Comparison of ENCODE assay signal across 13 mouse cellular contexts in genomic region chr2:157072316-157072990, GRCm38 (mm10). TPM values are rescaled to one million over a fixed set of nuclear protein-coding genes. Genes with fewer than 3 reads are reported as not detected.
A peak's percentile ranks its signal among the peaks of the same experiment; 100 is the strongest.
DNase-seq lines count a peak whose midpoint lies in the region; ATAC-seq and TF ChIP-seq lines count a peak whose summit lies in the region.
"Had no signal": no experiment of that assay in that cellular context is flagged by ENCODE, and none has a peak within 500 bp of the region (broad histone marks: within the 10 kb centered on the region; RNA-seq: fewer than 3 reads in every experiment).

No protein-coding gene starts in this region.

- TF ChIP-seq EP300 in stomach, postnatal 0 days (optimal IDR thresholded peaks at IDR 0.05), result no peak

- intact Hi-C loops in gastrocnemius, postnatal 14 days (cut with DNase I; ENCODE audit: low total_unique reads), result no loop called here

- H3K9me3 ChIP-seq in intestine, embryonic 15.5 days, result no peaks in the 10 kb centered on the region
- H3K9me3 ChIP-seq in intestine, postnatal 0 days (ENCODE audit: control insufficient read depth), result no peaks in the 10 kb centered on the region
- no peaks in the 10 kb centered on the region for H3K9me3 ChIP-seq in neural tube, embryonic 13.5 days
- H3K9me3 ChIP-seq in neural tube, embryonic 15.5 days (replicated peaks), result no peaks in the 10 kb centered on the region
- no peaks in the 10 kb centered on the region for H3K9me3 ChIP-seq in stomach, postnatal 0 days (ENCODE audit: control insufficient read depth, low read length)

- H3K4me3 ChIP-seq in intestine, embryonic 15.5 days (replicated peaks), result no peak overlapping the region
- H3K4me3 ChIP-seq in intestine, postnatal 0 days (ENCODE audit: low read depth, low read length), result no peak overlapping the region
- no peak overlapping the region for H3K4me3 ChIP-seq in neural tube, embryonic 13.5 days
- no peak overlapping the region for H3K4me3 ChIP-seq in neural tube, embryonic 15.5 days (replicated peaks)
- H3K4me3 ChIP-seq in stomach, postnatal 0 days (ENCODE audit: low read depth, low read length), result no peak overlapping the region
- H3K4me3 ChIP-seq: left cerebral cortex, adult 2 months had no signal

- DNase-seq in cerebellum, adult 11 months, result peak; percentile 30
- no peak for DNase-seq in cerebellum, postnatal 36 days
- no peak for DNase-seq in stomach, postnatal 0 days (ENCODE audit: low spot score)
- no peak for DNase-seq in gastrocnemius, postnatal 14 days
- DNase-seq: forebrain, postnatal 0 days had no signal

- H3K9ac ChIP-seq in intestine, embryonic 15.5 days, result no peak overlapping the region
- H3K9ac ChIP-seq in intestine, postnatal 0 days (ENCODE audit: low read depth, low read length), result no peak overlapping the region
- H3K9ac ChIP-seq in neural tube, embryonic 13.5 days, result no peak overlapping the region
- no peak overlapping the region for H3K9ac ChIP-seq in neural tube, embryonic 15.5 days (replicated peaks)
- H3K9ac ChIP-seq in stomach, postnatal 0 days (ENCODE audit: low read length), result no peak overlapping the region
- H3K9ac ChIP-seq: forebrain, postnatal 0 days; liver, embryonic 14.5 days had no signal

- no peak for TF ChIP-seq CTCF in intestine, postnatal 0 days (IDR thresholded peaks at IDR 0.05; ENCODE audit: low read depth)
- TF ChIP-seq CTCF in stomach, postnatal 0 days (IDR thresholded peaks at IDR 0.05; ENCODE audit: low read depth), result no peak

- no peak overlapping the region; the same call in 1 of the 2 replicates for H3K4me2 ChIP-seq in intestine, embryonic 15.5 days (replicated peaks)
- H3K4me2 ChIP-seq in intestine, postnatal 0 days (replicated peaks; ENCODE audit: low read depth), result no peak overlapping the region
- no peak overlapping the region for H3K4me2 ChIP-seq in neural tube, embryonic 13.5 days
- no peak overlapping the region for H3K4me2 ChIP-seq in neural tube, embryonic 15.5 days
- H3K4me2 ChIP-seq in stomach, postnatal 0 days (replicated peaks; ENCODE audit: low read depth), result no peak overlapping the region

- 71% methylated on average over 9 of the region's 9 CpGs for WGBS in intestine, embryonic 15.5 days
- WGBS in intestine, postnatal 0 days, result 64% methylated on average over 9 of the region's 9 CpGs
- WGBS in neural tube, embryonic 13.5 days, result 83% methylated on average over 9 of the region's 9 CpGs
- WGBS in neural tube, embryonic 15.5 days, result 84% methylated on average over 9 of the region's 9 CpGs
- WGBS in stomach, postnatal 0 days, result 69% methylated on average over 9 of the region's 9 CpGs

- H3K4me1 ChIP-seq in intestine, embryonic 15.5 days (replicated peaks), result peaks cover 87% of the 10 kb centered on the region
- peaks cover 11% of the 10 kb centered on the region for H3K4me1 ChIP-seq in intestine, postnatal 0 days (replicated peaks; ENCODE audit: control insufficient read depth, insufficient read depth, low read length)
- H3K4me1 ChIP-seq in neural tube, embryonic 13.5 days (replicated peaks), result peaks cover 99% of the 10 kb centered on the region
- peaks cover 94% of the 10 kb centered on the region for H3K4me1 ChIP-seq in neural tube, embryonic 15.5 days
- peaks cover 42% of the 10 kb centered on the region for H3K4me1 ChIP-seq in stomach, postnatal 0 days (replicated peaks; ENCODE audit: control insufficient read depth, insufficient read depth)

- no peak for ATAC-seq in intestine, embryonic 15.5 days
- no peak for ATAC-seq in intestine, postnatal 0 days
- ATAC-seq in neural tube, embryonic 13.5 days (ENCODE audit: low read depth), result no peak
- no peak for ATAC-seq in neural tube, embryonic 15.5 days (ENCODE audit: low FRiP score)
- no peak for ATAC-seq in stomach, postnatal 0 days (ENCODE audit: low FRiP score, low TSS enrichment)
- ATAC-seq: forebrain, postnatal 0 days had no signal

- H3K27ac ChIP-seq in intestine, embryonic 15.5 days, result peak overlapping the region; percentile 86
- H3K27ac ChIP-seq in intestine, postnatal 0 days (ENCODE audit: low read depth, low read length), result no peak overlapping the region
- peak overlapping the region; percentile 83; the same call in 1 of the 2 replicates for H3K27ac ChIP-seq in neural tube, embryonic 13.5 days (replicated peaks)
- no peak overlapping the region for H3K27ac ChIP-seq in neural tube, embryonic 15.5 days (replicated peaks)
- peak overlapping the region; percentile 86 for H3K27ac ChIP-seq in stomach, postnatal 0 days (replicated peaks)
- H3K27ac ChIP-seq: left cerebral cortex, adult 2 months; liver, embryonic 14.5 days had no signal

- no peaks in the 10 kb centered on the region for H3K27me3 ChIP-seq in intestine, embryonic 15.5 days (replicated peaks)
- peaks cover 6% of the 10 kb centered on the region; the same call in 1 of the 2 replicates for H3K27me3 ChIP-seq in intestine, postnatal 0 days (replicated peaks; ENCODE audit: control insufficient read depth, insufficient read depth, low read length)
- no peaks in the 10 kb centered on the region for H3K27me3 ChIP-seq in neural tube, embryonic 13.5 days
- H3K27me3 ChIP-seq in neural tube, embryonic 15.5 days (replicated peaks), result no peaks in the 10 kb centered on the region
- no peaks in the 10 kb centered on the region for H3K27me3 ChIP-seq in stomach, postnatal 0 days (ENCODE audit: control insufficient read depth, insufficient read depth, low read length)

- H3K36me3 ChIP-seq in intestine, embryonic 15.5 days, result no peaks in the 10 kb centered on the region
- 0 out of 2 replicates have a peak, but pooled peaks cover 8% of the 10 kb centered on the region for H3K36me3 ChIP-seq in intestine, postnatal 0 days (ENCODE audit: control insufficient read depth, insufficient read depth)
- H3K36me3 ChIP-seq in neural tube, embryonic 13.5 days, result peaks cover 13% of the 10 kb centered on the region; the same call in 1 of the 2 replicates
- H3K36me3 ChIP-seq in neural tube, embryonic 15.5 days, result peaks cover 11% of the 10 kb centered on the region
- peaks cover 2% of the 10 kb centered on the region; the same call in 1 of the 2 replicates for H3K36me3 ChIP-seq in stomach, postnatal 0 days (ENCODE audit: control insufficient read depth, insufficient read depth, low read length)

RNA-seq across cellular contexts. Expression of gene Soga1, which starts 6.6 kb away (rescaled TPM):
- polyA plus RNA-seq in intestine, embryonic 15.5 days (2015; fragmentation: Nextera tagmentation; extraction: Ambion mirVana), result 2.0 and 2.3 TPM in 2 replicates
- polyA plus RNA-seq in intestine, postnatal 0 days (2015; fragmentation: Nextera tagmentation; extraction: Ambion mirVana), result 0.90 TPM in 2 replicates
- 4.5 and 5.9 TPM in 2 replicates for polyA plus RNA-seq in neural tube, embryonic 13.5 days (2015; fragmentation: Nextera tagmentation; extraction: Ambion mirVana)
- 3.3 and 4.9 TPM in 2 replicates for polyA plus RNA-seq in neural tube, embryonic 15.5 days (2015; fragmentation: Nextera tagmentation; extraction: Ambion mirVana)
- 0.65 and 0.86 TPM in 2 replicates for polyA plus RNA-seq in stomach, postnatal 0 days (2015; fragmentation: Nextera tagmentation; extraction: Ambion mirVana)
- 10 to 100 TPM; 11.1 to 12.2 TPM for total RNA-seq in gastrocnemius, postnatal 14 days (2021)

RNA-seq across cellular contexts. Expression of gene Tldc2, which starts 14.4 kb away (rescaled TPM):
- not detected in 2 replicates for polyA plus RNA-seq in intestine, embryonic 15.5 days (2015; fragmentation: Nextera tagmentation; extraction: Ambion mirVana)
- not detected in 2 replicates for polyA plus RNA-seq in intestine, postnatal 0 days (2015; fragmentation: Nextera tagmentation; extraction: Ambion mirVana)
- not detected in 2 replicates for polyA plus RNA-seq in neural tube, embryonic 13.5 days (2015; fragmentation: Nextera tagmentation; extraction: Ambion mirVana)
- 0.43 TPM in 1 of 2 replicates, not detected in the other for polyA plus RNA-seq in neural tube, embryonic 15.5 days (2015; fragmentation: Nextera tagmentation; extraction: Ambion mirVana)
- polyA plus RNA-seq in stomach, postnatal 0 days (2015; fragmentation: Nextera tagmentation; extraction: Ambion mirVana), result not detected in 2 replicates
- not detected for total RNA-seq in gastrocnemius, postnatal 14 days (2021)
- total RNA-seq: adrenal gland, postnatal 36 days; forebrain, postnatal 0 days; hematopoietic stem cell, adult 5-6 weeks; left cerebral cortex, adult 2 months had no signal
- polyA plus RNA-seq: forebrain, postnatal 0 days; liver, embryonic 14.5 days had no signal

Comparison
In these comparisons a context has a peak if more than half of its experiments do, and no peak if none do; other contexts are left out.
1. H3K27ac ChIP-seq: peak in intestine, embryonic 15.5 days (single experiment), neural tube, embryonic 13.5 days (single experiment) and stomach, postnatal 0 days (single experiment); none in intestine, postnatal 0 days (single experiment) and neural tube, embryonic 15.5 days (single experiment).